Mouse (Mus musculus) gonadal fat pad, adult 2 months (tissue): ENCODE measurements around the gene Wasf1. TPM values are rescaled to one million over a fixed set of nuclear protein-coding genes. Genes with fewer than 3 reads are reported as not detected.

Experiments
- DNase-seq: peaks from one replicate; pipeline ENCODE4 v3.0.0-alpha.2; 2012; ENCODE audit warnings: low read depth
- polyA plus RNA-seq: library from polyadenylated mRNA; depleted of rRNA; stranded (reverse); fragments of >200 nt; gene quantifications from 2 replicates; pipeline ENCODE4 v1.2.3, GENCODE M21; 2012; rRNA removed

Gene Wasf1
- polyA plus RNA-seq, 1 experiment, result 1.3 TPM

DNA sequence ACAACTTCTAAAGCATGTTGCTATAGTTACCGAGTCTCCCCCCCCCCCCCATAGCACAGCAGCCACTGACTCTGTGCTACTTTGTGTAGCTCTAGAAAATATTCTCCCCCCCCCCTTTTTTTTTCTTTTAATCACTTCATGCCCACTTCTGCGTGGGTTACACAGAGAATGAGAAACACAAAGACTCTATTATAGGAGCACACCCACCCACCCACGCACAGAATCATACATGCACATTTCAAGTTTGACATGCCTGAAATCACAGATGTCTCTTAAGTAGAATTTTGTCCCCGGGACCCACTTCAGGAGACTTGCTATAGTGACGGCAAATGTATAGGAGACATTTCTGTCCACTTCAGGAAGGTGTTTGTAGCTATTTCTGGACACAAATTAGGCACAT is 88.0 kb downstream of the Wasf1 start:
- no peak for DNase-seq

- DNase-seq, result no peak
Observed at GRCm38 (mm10) chr10:40983761-40984160, 100.5 kb downstream of the Wasf1 start.

GRCm38 (mm10) chr10:40984600-40984999 is 101.3 kb downstream of the Wasf1 start:
- no peak for DNase-seq

DNA sequence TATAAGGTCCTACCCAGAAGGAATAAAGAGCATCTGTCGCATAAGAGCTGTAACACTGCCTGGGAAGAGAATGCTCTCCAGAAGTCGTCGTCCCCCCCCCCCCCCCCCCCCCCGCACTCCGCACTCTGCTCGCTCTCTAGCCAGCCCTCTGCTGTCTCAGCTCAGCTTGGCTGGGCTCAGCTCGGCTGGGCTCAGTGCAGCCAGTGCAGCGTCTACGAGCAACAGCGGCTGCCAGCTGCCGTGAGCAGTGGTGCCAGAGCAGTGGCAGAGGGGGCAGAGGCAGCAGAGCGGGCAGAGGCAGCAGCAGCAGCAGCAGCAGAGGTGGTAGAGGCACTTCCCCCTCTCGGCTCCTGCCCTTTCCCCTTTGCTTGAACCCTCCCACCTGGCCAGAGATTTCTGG is 102.1 kb downstream of the Wasf1 start:
- DNase-seq, result no peak

Other genes starting within 250 kb of the Wasf1 start
- gene Mettl24, start 200.2 kb upstream of the Wasf1 start, polyA plus RNA-seq, result 1.6 and 3.8 TPM in 2 replicates
- gene Cdc40, start 164 bp upstream of the Wasf1 start, polyA plus RNA-seq, result 10.5 and 11.2 TPM in 2 replicates
- not detected in 2 replicates for gene Gpr6, start 188.8 kb downstream of the Wasf1 start, polyA plus RNA-seq